Mouse (Mus musculus): ENCODE measurements around the gene Zfhx3. TPM values are rescaled to one million over a fixed set of nuclear protein-coding genes. Genes with fewer than 3 reads are reported as not detected.

The Zfhx3 gene
- polyA plus RNA-seq, 1 experiment: 14.0 TPM

- Histone ChIP-seq H3K27me3 (ENCODE audit: control insufficient read depth, insufficient read depth, low read length, poor library complexity, severe bottlenecking) (no peaks in the 10 kb centered on the region), H3K4me1 (ENCODE audit: control insufficient read depth, insufficient read depth, low read length) (no peaks in the 10 kb centered on the region), H3K4me3 (ENCODE audit: low read depth, low read length) (no peak overlapping the region), H3K9ac (ENCODE audit: low read depth, poor library complexity, severe bottlenecking) (no peak overlapping the region), H3K27ac (ENCODE audit: insufficient read depth, low read length) (no peak overlapping the region), H3K9me3 (replicated peaks; ENCODE audit: control insufficient read depth, insufficient read depth, low read length, poor library complexity, severe bottlenecking) (no peaks in the 10 kb centered on the region), H3K36me3 (ENCODE audit: control insufficient read depth, insufficient read depth, low read length, poor library complexity, severe bottlenecking) (no peaks in the 10 kb centered on the region)
- TF ChIP-seq POLR2A (IDR thresholded peaks at IDR 0.05; ENCODE audit: insufficient read depth, low read length) (no peak), EP300 (IDR thresholded peaks at IDR 0.05; ENCODE audit: insufficient read depth, low read depth, low read length) (no peak), CTCF (IDR thresholded peaks at IDR 0.05; ENCODE audit: low read depth, low read length) (no peak)
Measured at GRCm38 (mm10) chr8:107980618-107981017, 38.2 kb downstream of the Zfhx3 start.

- Histone ChIP-seq H3K27ac (ENCODE audit: insufficient read depth, low read length) (no peak overlapping the region), H3K9ac (ENCODE audit: low read depth, poor library complexity, severe bottlenecking) (no peak overlapping the region), H3K9me3 (replicated peaks; ENCODE audit: control insufficient read depth, insufficient read depth, low read length, poor library complexity, severe bottlenecking) (no peaks in the 10 kb centered on the region), H3K27me3 (ENCODE audit: control insufficient read depth, insufficient read depth, low read length, poor library complexity, severe bottlenecking) (no peaks in the 10 kb centered on the region), H3K36me3 (ENCODE audit: control insufficient read depth, insufficient read depth, low read length, poor library complexity, severe bottlenecking) (no peaks in the 10 kb centered on the region), H3K4me3 (ENCODE audit: low read depth, low read length) (no peak overlapping the region), H3K4me1 (ENCODE audit: control insufficient read depth, insufficient read depth, low read length) (no peaks in the 10 kb centered on the region)
- no peak for TF ChIP-seq POLR2A (IDR thresholded peaks at IDR 0.05; ENCODE audit: insufficient read depth, low read length)
- TF ChIP-seq EP300 (IDR thresholded peaks at IDR 0.05; ENCODE audit: insufficient read depth, low read depth, low read length): no peak
- no peak for TF ChIP-seq CTCF (IDR thresholded peaks at IDR 0.05; ENCODE audit: low read depth, low read length)
Measured at GRCm38 (mm10) chr8:107986629-107987028, 44.2 kb downstream of the Zfhx3 start.

GRCm38 (mm10) chr8:107998874-107999273 is 56.4 kb downstream of the Zfhx3 start:
- Histone ChIP-seq H3K9ac (ENCODE audit: low read depth, poor library complexity, severe bottlenecking) (no peak overlapping the region), H3K27me3 (ENCODE audit: control insufficient read depth, insufficient read depth, low read length, poor library complexity, severe bottlenecking) (peaks cover 2% of the 10 kb centered on the region; the same call in 1 of the 2 replicates), H3K36me3 (ENCODE audit: control insufficient read depth, insufficient read depth, low read length, poor library complexity, severe bottlenecking) (no peaks in the 10 kb centered on the region), H3K4me1 (ENCODE audit: control insufficient read depth, insufficient read depth, low read length) (no peaks in the 10 kb centered on the region), H3K4me3 (ENCODE audit: low read depth, low read length) (no peak overlapping the region), H3K9me3 (replicated peaks; ENCODE audit: control insufficient read depth, insufficient read depth, low read length, poor library complexity, severe bottlenecking) (peaks cover 7% of the 10 kb centered on the region), H3K27ac (ENCODE audit: insufficient read depth, low read length) (no peak overlapping the region)
- TF ChIP-seq POLR2A (IDR thresholded peaks at IDR 0.05; ENCODE audit: insufficient read depth, low read length) (no peak), EP300 (IDR thresholded peaks at IDR 0.05; ENCODE audit: insufficient read depth, low read depth, low read length) (no peak), CTCF (IDR thresholded peaks at IDR 0.05; ENCODE audit: low read depth, low read length) (no peak)

GRCm38 (mm10) chr8:108011516-108011915 is 69.1 kb downstream of the Zfhx3 start:
- Histone ChIP-seq H3K9ac (ENCODE audit: low read depth, poor library complexity, severe bottlenecking) (no peak overlapping the region), H3K4me3 (ENCODE audit: low read depth, low read length) (no peak overlapping the region), H3K4me1 (ENCODE audit: control insufficient read depth, insufficient read depth, low read length) (no peaks in the 10 kb centered on the region), H3K9me3 (replicated peaks; ENCODE audit: control insufficient read depth, insufficient read depth, low read length, poor library complexity, severe bottlenecking) (no peaks in the 10 kb centered on the region), H3K27ac (ENCODE audit: insufficient read depth, low read length) (no peak overlapping the region), H3K27me3 (ENCODE audit: control insufficient read depth, insufficient read depth, low read length, poor library complexity, severe bottlenecking) (no peaks in the 10 kb centered on the region), H3K36me3 (ENCODE audit: control insufficient read depth, insufficient read depth, low read length, poor library complexity, severe bottlenecking) (no peaks in the 10 kb centered on the region)
- TF ChIP-seq CTCF (IDR thresholded peaks at IDR 0.05; ENCODE audit: low read depth, low read length) (no peak), POLR2A (IDR thresholded peaks at IDR 0.05; ENCODE audit: insufficient read depth, low read length) (no peak), EP300 (IDR thresholded peaks at IDR 0.05; ENCODE audit: insufficient read depth, low read depth, low read length) (no peak)

GRCm38 (mm10) chr8:108017727-108018126 is 75.3 kb downstream of the Zfhx3 start:
- H3K4me1 ChIP-seq (ENCODE audit: control insufficient read depth, insufficient read depth, low read length): no peaks in the 10 kb centered on the region
- no peak overlapping the region for H3K27ac ChIP-seq (ENCODE audit: insufficient read depth, low read length)

GRCm38 (mm10) chr8:108019651-108020050 is 77.2 kb downstream of the Zfhx3 start:
- TF ChIP-seq POLR2A (IDR thresholded peaks at IDR 0.05; ENCODE audit: insufficient read depth, low read length): no peak
- TF ChIP-seq CTCF (IDR thresholded peaks at IDR 0.05; ENCODE audit: low read depth, low read length): no peak
- no peak for TF ChIP-seq EP300 (IDR thresholded peaks at IDR 0.05; ENCODE audit: insufficient read depth, low read depth, low read length)
- no peak overlapping the region for H3K27ac ChIP-seq (ENCODE audit: insufficient read depth, low read length)

More at GRCm38 (mm10) chr8:108017727-108018126, 75.3 kb downstream of the Zfhx3 start:
- Histone ChIP-seq H3K4me3 (ENCODE audit: low read depth, low read length) (no peak overlapping the region), H3K27me3 (ENCODE audit: control insufficient read depth, insufficient read depth, low read length, poor library complexity, severe bottlenecking) (no peaks in the 10 kb centered on the region), H3K9me3 (replicated peaks; ENCODE audit: control insufficient read depth, insufficient read depth, low read length, poor library complexity, severe bottlenecking) (no peaks in the 10 kb centered on the region), H3K36me3 (ENCODE audit: control insufficient read depth, insufficient read depth, low read length, poor library complexity, severe bottlenecking) (no peaks in the 10 kb centered on the region), H3K9ac (ENCODE audit: low read depth, poor library complexity, severe bottlenecking) (no peak overlapping the region)
- no peak for TF ChIP-seq POLR2A (IDR thresholded peaks at IDR 0.05; ENCODE audit: insufficient read depth, low read length)
- no peak for TF ChIP-seq EP300 (IDR thresholded peaks at IDR 0.05; ENCODE audit: insufficient read depth, low read depth, low read length)
- TF ChIP-seq CTCF (IDR thresholded peaks at IDR 0.05; ENCODE audit: low read depth, low read length): no peak

More at GRCm38 (mm10) chr8:108019651-108020050, 77.2 kb downstream of the Zfhx3 start:
- Histone ChIP-seq H3K9ac (ENCODE audit: low read depth, poor library complexity, severe bottlenecking) (no peak overlapping the region), H3K36me3 (ENCODE audit: control insufficient read depth, insufficient read depth, low read length, poor library complexity, severe bottlenecking) (no peaks in the 10 kb centered on the region), H3K4me3 (ENCODE audit: low read depth, low read length) (no peak overlapping the region), H3K27me3 (ENCODE audit: control insufficient read depth, insufficient read depth, low read length, poor library complexity, severe bottlenecking) (no peaks in the 10 kb centered on the region), H3K9me3 (replicated peaks; ENCODE audit: control insufficient read depth, insufficient read depth, low read length, poor library complexity, severe bottlenecking) (no peaks in the 10 kb centered on the region), H3K4me1 (ENCODE audit: control insufficient read depth, insufficient read depth, low read length) (no peaks in the 10 kb centered on the region)
